Mouse (Mus musculus) hindbrain, embryonic 15.5 days (tissue): ENCODE measurements around the gene Nab2. TPM values are rescaled to one million over a fixed set of nuclear protein-coding genes. Genes with fewer than 3 reads are reported as not detected.
"Not testable (repeated sequence)": the region's sequence is repeated elsewhere in the genome, so short reads cannot be mapped to it uniquely, and the experiment has no call there.

Experiments used
- ATAC-seq: fragments of 200-750 bp; cut with Nextera tagmentation; 2 replicates; pipeline ENCODE4 v1.8.0; 2017; ENCODE audit warnings: low read depth, moderate number of reproducible peaks, moderate TSS enrichment; ENCODE audit not compliant: low FRiP score
- H3K27ac ChIP-seq: fragments of 300-500 bp; sonication (generic); replicated peaks from 2 replicates; pipeline ENCODE4 v1.5.1; 2015; ENCODE audit warnings: mild to moderate bottlenecking, inconsistent platforms
- H3K27me3 ChIP-seq: fragments of 300-500 bp; sonication (generic); 2 replicates; pipeline ENCODE4 v1.6.1; 2015; ENCODE audit warnings: control low read depth, inconsistent platforms
- H3K36me3 ChIP-seq: fragments of 300-500 bp; sonication (generic); 2 replicates; pipeline ENCODE4 v1.6.1; 2015; ENCODE audit warnings: control low read depth, inconsistent platforms
- H3K4me1 ChIP-seq: fragments of 300-500 bp; sonication (generic); replicated peaks from 2 replicates; pipeline ENCODE4 v1.6.1; 2015; ENCODE audit warnings: control low read depth, inconsistent platforms
- H3K4me2 ChIP-seq: fragments of 300-500 bp; sonication (generic); 2 replicates; pipeline ENCODE4 v1.6.1; 2015; ENCODE audit warnings: moderate library complexity, mild to moderate bottlenecking, inconsistent platforms
- H3K4me3 ChIP-seq: fragments of 300-500 bp; sonication (generic); 2 replicates; pipeline ENCODE4 v1.5.1; 2015; ENCODE audit warnings: mild to moderate bottlenecking, inconsistent platforms
- H3K9ac ChIP-seq: fragments of 300-500 bp; sonication (generic); 2 replicates; pipeline ENCODE4 v1.6.1; 2015; ENCODE audit warnings: inconsistent platforms
- H3K9me3 ChIP-seq: fragments of 300-500 bp; sonication (generic); 2 replicates; pipeline ENCODE4 v1.6.1; 2016; ENCODE audit warnings: control low read depth, inconsistent platforms
- WGBS: fragments of 180-500 bp; shearing (Covaris S2); methylation state at CpG from one replicate; pipeline ENCODE4 v1.1.7; 2015; 5-methylcytosine and 5-hydroxymethylcytosine counted together
- polyA plus RNA-seq: library from polyadenylated mRNA; unstranded; fragments of >200 nt; fragmentation: Nextera tagmentation; extraction: Ambion mirVana; gene quantifications from 2 replicates; pipeline ENCODE4 v1.2.1, GENCODE M21; 2015

Nab2 gene
- polyA plus RNA-seq, 1 experiment from 2014 or later = 2.7 TPM

DNA sequence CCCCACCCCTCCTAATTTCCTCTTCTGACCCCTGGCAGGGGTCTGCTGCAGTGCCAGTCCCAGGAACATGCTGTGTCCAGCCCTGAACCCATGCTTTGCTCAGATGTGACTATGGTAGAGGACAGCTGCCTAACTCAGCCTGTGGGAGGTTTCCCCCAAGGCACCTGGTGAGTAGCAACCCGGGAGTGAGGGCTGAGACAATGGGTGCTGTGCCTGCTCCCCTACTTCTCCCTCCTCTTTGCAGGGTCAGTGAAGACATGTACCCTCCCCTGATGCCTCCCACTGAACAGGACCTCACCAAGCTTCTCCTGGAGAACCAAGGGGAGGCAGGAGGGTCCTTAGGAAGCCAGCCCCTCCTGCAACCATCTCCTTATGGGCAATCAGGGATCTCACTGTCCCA is 8.8 kb downstream of the Nab2 start:
- H3K9me3 ChIP-seq = no peaks in the 10 kb centered on the region
- H3K4me2 ChIP-seq = no peak overlapping the region
- peaks cover 36% of the 10 kb centered on the region for H3K27me3 ChIP-seq
- H3K9ac ChIP-seq = no peak overlapping the region
- peaks cover 20% of the 10 kb centered on the region for H3K4me1 ChIP-seq
- no peak overlapping the region for H3K27ac ChIP-seq
- no peaks in the 10 kb centered on the region for H3K36me3 ChIP-seq
- no peak overlapping the region for H3K4me3 ChIP-seq
- 47% methylated on average over 1 of the region's 1 CpGs for WGBS
- no peak for ATAC-seq

DNA sequence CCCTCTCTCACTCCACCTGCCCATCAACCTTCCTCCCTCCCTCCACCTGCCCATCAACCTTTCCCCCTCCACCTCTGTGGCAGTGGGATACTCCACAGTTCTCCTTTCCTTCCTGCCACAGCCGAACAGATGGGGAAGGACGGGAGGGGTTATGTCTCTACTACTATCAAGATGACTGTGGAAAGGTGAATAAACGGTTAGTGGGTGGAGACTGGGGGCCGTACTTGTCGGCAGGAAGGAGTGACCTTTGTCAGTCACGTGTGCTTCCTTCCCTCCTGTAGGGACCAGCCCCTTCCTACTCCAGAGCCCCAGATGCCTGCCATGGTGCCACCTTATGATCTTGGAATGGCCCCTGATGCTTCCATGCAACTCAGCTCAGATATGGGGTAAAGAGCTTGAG is 10.3 kb downstream of the Nab2 start:
- H3K9me3 ChIP-seq = no peaks in the 10 kb centered on the region
- H3K4me2 ChIP-seq = no peak overlapping the region
- ATAC-seq = no peak
- no peak overlapping the region for H3K27ac ChIP-seq
- H3K9ac ChIP-seq = no peak overlapping the region
- peaks cover 22% of the 10 kb centered on the region for H3K27me3 ChIP-seq
- 23% methylated on average over 6 of the region's 6 CpGs for WGBS
- H3K4me1 ChIP-seq = peaks cover 15% of the 10 kb centered on the region
- no peak overlapping the region for H3K4me3 ChIP-seq
- H3K36me3 ChIP-seq = no peaks in the 10 kb centered on the region

- ATAC-seq, H3K36me3 ChIP-seq, H3K9ac ChIP-seq, H3K27ac ChIP-seq, H3K4me3 ChIP-seq, H3K4me2 ChIP-seq, H3K9me3 ChIP-seq: not testable (repeated sequence)
- 51% methylated on average over 6 of the region's 6 CpGs for WGBS
- H3K4me1 ChIP-seq = peaks cover 14% of the 10 kb centered on the region
- peaks cover 17% of the 10 kb centered on the region for H3K27me3 ChIP-seq
Measured at GRCm38 (mm10) chr10:127657617-127658016, 10.8 kb downstream of the Nab2 start.

DNA sequence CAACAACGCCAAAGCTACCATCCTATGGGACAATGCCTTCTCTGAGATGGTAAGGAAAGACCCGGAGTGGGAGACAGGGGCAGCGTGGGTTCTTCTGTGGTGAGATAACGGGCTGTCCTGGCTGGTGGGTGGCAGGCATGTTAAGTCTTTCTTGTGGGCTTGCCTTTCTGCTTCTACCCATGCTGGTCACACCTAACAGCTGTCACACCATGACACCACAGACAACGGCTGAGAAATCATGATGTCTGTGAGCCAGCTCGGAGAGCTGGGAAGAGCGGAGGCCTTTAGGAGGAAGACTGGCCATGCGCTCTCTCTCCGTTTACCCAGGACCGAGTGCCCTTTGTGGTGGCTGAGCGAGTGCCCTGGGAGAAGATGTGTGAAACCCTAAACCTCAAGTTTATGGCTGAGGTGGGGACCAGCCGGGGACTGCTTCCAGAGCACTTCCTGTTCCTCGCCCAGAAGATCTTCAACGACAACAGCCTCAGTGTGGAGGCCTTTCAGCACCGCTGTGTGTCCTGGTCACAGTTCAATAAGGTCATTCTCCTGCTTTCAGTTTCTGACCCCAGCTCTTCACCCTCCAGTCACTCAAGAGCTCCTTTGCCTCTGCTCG is 13.3 kb downstream of the Nab2 start:
- H3K27ac ChIP-seq = no peak overlapping the region
- no peak for ATAC-seq
- no peaks in the 10 kb centered on the region for H3K36me3 ChIP-seq
- H3K27me3 ChIP-seq = no peaks in the 10 kb centered on the region
- no peak overlapping the region for H3K4me3 ChIP-seq
- 77% methylated on average over 16 of the region's 16 CpGs for WGBS
- H3K4me1 ChIP-seq = no peaks in the 10 kb centered on the region
- H3K9ac ChIP-seq = no peak overlapping the region
- H3K9me3 ChIP-seq = no peaks in the 10 kb centered on the region
- H3K4me2 ChIP-seq = no peak overlapping the region

GRCm38 (mm10) chr10:127652906-127653638 is 15.3 kb downstream of the Nab2 start:
- peak overlapping the region; percentile 27; the same call in 1 of the 2 replicates for H3K4me2 ChIP-seq
- 0 out of 2 replicates have a peak overlapping the region, but pooled peaks have one; percentile 10 for H3K4me3 ChIP-seq
- no peak overlapping the region for H3K9ac ChIP-seq
- WGBS = 56% methylated on average over 21 of the region's 21 CpGs
- H3K36me3 ChIP-seq = no peaks in the 10 kb centered on the region
- no peaks in the 10 kb centered on the region for H3K4me1 ChIP-seq
- no peaks in the 10 kb centered on the region for H3K9me3 ChIP-seq
- H3K27me3 ChIP-seq = no peaks in the 10 kb centered on the region
- no peak overlapping the region for H3K27ac ChIP-seq
- no peak for ATAC-seq

DNA sequence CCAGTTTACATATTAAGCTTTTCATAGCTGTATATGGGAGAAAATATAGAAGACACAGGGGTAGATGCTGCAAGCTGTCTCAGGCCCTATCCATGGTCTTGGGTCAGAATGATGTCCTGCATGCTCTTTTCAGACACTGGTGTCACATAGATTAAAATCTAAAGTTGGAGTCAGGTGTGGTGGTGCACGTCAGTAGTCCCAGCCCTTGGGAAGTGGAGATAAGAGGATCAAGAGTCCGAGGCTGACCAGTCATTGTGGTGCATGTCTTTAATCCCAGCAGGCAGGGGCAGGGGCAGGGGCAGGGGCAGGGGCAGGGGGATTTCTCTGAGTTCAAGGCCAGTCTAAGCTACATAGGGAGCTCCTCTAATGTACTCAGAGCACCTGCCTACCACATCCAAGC is 22.6 kb downstream of the Nab2 start:
- no peaks in the 10 kb centered on the region for H3K36me3 ChIP-seq
- H3K9ac ChIP-seq = no peak overlapping the region
- H3K27ac ChIP-seq = no peak overlapping the region
- no peaks in the 10 kb centered on the region for H3K9me3 ChIP-seq
- no peak overlapping the region for H3K4me2 ChIP-seq
- peaks cover 26% of the 10 kb centered on the region for H3K27me3 ChIP-seq
- no peak for ATAC-seq
- H3K4me3 ChIP-seq = no peak overlapping the region
- WGBS = 61% methylated on average over 2 of the region's 2 CpGs
- H3K4me1 ChIP-seq = peaks cover 20% of the 10 kb centered on the region

GRCm38 (mm10) chr10:127643553-127644238 is 24.7 kb downstream of the Nab2 start:
- peak overlapping the region; percentile 58 for H3K4me2 ChIP-seq
- 0 out of 2 replicates have a peak overlapping the region, but pooled peaks have one; percentile 16 for H3K9ac ChIP-seq
- H3K4me1 ChIP-seq = peaks cover 20% of the 10 kb centered on the region
- no peaks in the 10 kb centered on the region for H3K36me3 ChIP-seq
- ATAC-seq = peak; percentile 52; the same call in 1 of the 2 replicates
- peak overlapping the region; percentile 63 for H3K27ac ChIP-seq
- peak overlapping the region; percentile 38 for H3K4me3 ChIP-seq
- WGBS = 2% methylated on average over 25 of the region's 25 CpGs
- H3K9me3 ChIP-seq = no peaks in the 10 kb centered on the region
- H3K27me3 ChIP-seq = peaks cover 26% of the 10 kb centered on the region

GRCm38 (mm10) chr10:127642772-127643552 is 25.4 kb downstream of the Nab2 start, which contains the start of gene Stat6:
TSS of gene Stat6 (plus strand) at chr10:127642986.
- 5% methylated on average over 34 of the region's 37 CpGs for WGBS
- peak within 1 kb of the TSS; percentile 58 for H3K4me2 ChIP-seq
- no peaks in the 10 kb centered on the region for H3K36me3 ChIP-seq
- H3K4me1 ChIP-seq = peaks cover 20% of the 10 kb centered on the region
- peak within 1 kb of the TSS; percentile 16; the same call in 1 of the 2 replicates for H3K9ac ChIP-seq
- H3K9me3 ChIP-seq = no peaks in the 10 kb centered on the region
- peak within 1 kb of the TSS; percentile 63 for H3K27ac ChIP-seq
- H3K4me3 ChIP-seq = peak within 1 kb of the TSS; percentile 38
- ATAC-seq = peak; percentile 51; the same call in 1 of the 2 replicates
- H3K27me3 ChIP-seq = peaks cover 26% of the 10 kb centered on the region

- H3K36me3 ChIP-seq = no peaks in the 10 kb centered on the region
- peak; percentile 81 for ATAC-seq
- H3K4me2 ChIP-seq = peak overlapping the region; percentile 58
- H3K9ac ChIP-seq = no peak overlapping the region
- H3K4me1 ChIP-seq = peaks cover 20% of the 10 kb centered on the region
- H3K9me3 ChIP-seq = no peaks in the 10 kb centered on the region
- H3K27me3 ChIP-seq = peaks cover 26% of the 10 kb centered on the region
- WGBS = 8% methylated on average over 19 of the region's 19 CpGs
- H3K4me3 ChIP-seq = peak overlapping the region; percentile 38
- H3K27ac ChIP-seq = peak overlapping the region; percentile 63
Measured at GRCm38 (mm10) chr10:127641861-127642771, 26.3 kb downstream of the Nab2 start.

GRCm38 (mm10) chr10:127640421-127640820 is 27.9 kb downstream of the Nab2 start:
- no peak for ATAC-seq
- WGBS = 78% methylated on average over 5 of the region's 5 CpGs

More at GRCm38 (mm10) chr10:127640421-127640820, 27.9 kb downstream of the Nab2 start:
- Histone ChIP-seq H3K4me3 (no peak overlapping the region), H3K9ac (no peak overlapping the region), H3K36me3 (no peaks in the 10 kb centered on the region), H3K27ac (no peak overlapping the region), H3K4me2 (no peak overlapping the region), H3K9me3 (no peaks in the 10 kb centered on the region), H3K4me1 (peaks cover 20% of the 10 kb centered on the region), H3K27me3 (peaks cover 26% of the 10 kb centered on the region)
